Mouse (Mus musculus) olfactory bulb, adult 2 months (tissue): ENCODE measurements around the gene Nipal3.

Experiments used
- CTCF ChIP-seq: fragments of 200-500 bp; IDR thresholded peaks from 2 replicates; pipeline ENCODE4 v1.5.1; 2012; ENCODE audit warnings: low read depth, mild to moderate bottlenecking, low read length, moderate library complexity; ENCODE audit not compliant: insufficient read depth
- POLR2A ChIP-seq: fragments of 200-500 bp; IDR thresholded peaks from 2 replicates; pipeline ENCODE4 v1.6.1; 2012; ENCODE audit warnings: mild to moderate bottlenecking, low read depth, low read length, moderate library complexity; ENCODE audit not compliant: insufficient read depth

DNA sequence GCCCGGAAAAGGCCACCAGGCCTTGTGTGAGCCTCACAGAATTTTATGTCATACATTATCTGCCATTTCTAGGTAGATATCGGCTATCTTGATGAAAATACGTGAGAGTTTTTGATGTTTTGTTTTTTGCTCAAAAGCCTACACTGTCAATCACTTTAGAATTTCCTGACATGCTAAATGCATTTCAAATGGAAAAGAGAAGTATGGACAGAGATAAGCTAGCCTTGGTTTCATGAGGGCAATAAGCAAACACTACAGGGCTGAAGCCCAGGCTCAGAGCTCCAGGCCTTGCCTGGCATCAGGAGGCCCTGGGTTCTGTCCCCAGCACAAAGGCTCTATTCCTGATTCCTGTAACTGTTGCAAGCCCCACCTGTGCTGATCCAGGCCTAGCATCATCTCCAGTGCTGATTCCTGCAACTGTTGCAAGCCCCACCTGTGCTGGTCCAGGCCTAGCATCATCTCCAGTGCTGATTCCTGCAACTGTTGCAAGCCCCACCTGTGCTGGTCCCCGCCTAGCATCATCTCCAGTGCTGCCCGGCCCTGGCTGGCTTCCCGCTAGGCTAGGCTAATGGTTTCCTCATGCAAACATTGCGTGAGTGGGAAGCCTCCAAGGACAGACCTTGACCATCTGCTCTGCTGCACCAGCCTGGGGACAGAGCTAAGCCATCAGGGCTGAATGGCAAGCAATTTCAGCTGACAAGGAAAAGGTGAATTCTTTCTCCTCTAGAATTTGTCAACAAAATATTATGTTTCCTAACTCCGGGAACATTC lies 64.7 kb downstream of the Nipal3 start:
- TF ChIP-seq CTCF (no peak), POLR2A (no peak)
